Mouse (Mus musculus) lung, postnatal 4 days (tissue): ENCODE measurements at regions not wholly inside any gene's neighbourhood (a gene's known extent, or its start where the extent isn't known, plus 50 kb on each side); places are given as distances from the start of the nearest gene placed in this dataset.

Experiments
- DNase-seq, 2 experiments: peaks; one replicate each; pipeline ENCODE4 v3.0.0; 2021

GRCm38 (mm10) chr4:12837097-12837426 is 665.2 kb upstream of the Fam92a start:
- DNase-seq = no peak

GRCm38 (mm10) chr4:12836326-12837096 is 664.7 kb upstream of the Fam92a start:
- DNase-seq = peak; percentile 5 to 24

- DNase-seq = no peak
These were observed 654.6 kb upstream of the Fam92a start for GRCm38 (mm10) chr4:12826419-12826818.

GRCm38 (mm10) chr4:12814251-12814650 is 642.4 kb upstream of the Fam92a start:
- DNase-seq = no peak

GRCm38 (mm10) chr4:12801186-12801585 is 629.4 kb upstream of the Fam92a start:
- no peak for DNase-seq

GRCm38 (mm10) chr4:12799564-12799963 is 627.7 kb upstream of the Fam92a start:
- no peak for DNase-seq

- DNase-seq = no peak
These were observed 621.1 kb upstream of the Fam92a start for GRCm38 (mm10) chr4:12792764-12793422.

- no peak for DNase-seq
These were observed 620.2 kb upstream of the Fam92a start for GRCm38 (mm10) chr4:12791786-12792674.

- no peak for DNase-seq
These were observed 614.0 kb upstream of the Fam92a start for GRCm38 (mm10) chr4:12785840-12786239.

GRCm38 (mm10) chr4:12784479-12784878 is 612.7 kb upstream of the Fam92a start:
- DNase-seq = no peak

- no peak for DNase-seq
These were observed 612.3 kb upstream of the Fam92a start for GRCm38 (mm10) chr4:12784068-12784467.

- DNase-seq = no peak
These were observed 610.4 kb upstream of the Fam92a start for GRCm38 (mm10) chr4:12781969-12782904.

GRCm38 (mm10) chr4:12780254-12780653 is 608.4 kb upstream of the Fam92a start:
- no peak for DNase-seq

GRCm38 (mm10) chr4:12779211-12779610 is 607.4 kb upstream of the Fam92a start:
- no peak for DNase-seq

- no peak for DNase-seq
These were observed 606.3 kb upstream of the Fam92a start for GRCm38 (mm10) chr4:12778163-12778562.

- no peak for DNase-seq
These were observed 604.4 kb upstream of the Fam92a start for GRCm38 (mm10) chr4:12776217-12776578.

GRCm38 (mm10) chr4:12775524-12776216 is 603.9 kb upstream of the Fam92a start:
- no peak for DNase-seq

- no peak for DNase-seq
These were observed 603.3 kb upstream of the Fam92a start for GRCm38 (mm10) chr4:12775090-12775489.

- DNase-seq = no peak
These were observed 602.9 kb upstream of the Fam92a start for GRCm38 (mm10) chr4:12774671-12775070.

- DNase-seq = no peak
These were observed 601.4 kb upstream of the Fam92a start for GRCm38 (mm10) chr4:12773201-12773600.

- no peak for DNase-seq
These were observed 598.4 kb upstream of the Fam92a start for GRCm38 (mm10) chr4:12770131-12770780.
